Mouse (Mus musculus): ENCODE measurements at regions not wholly inside any gene's neighbourhood (a gene's known extent, or its start where the extent isn't known, plus 50 kb on each side); places are given as distances from the start of the nearest gene placed in this dataset.

DNA sequence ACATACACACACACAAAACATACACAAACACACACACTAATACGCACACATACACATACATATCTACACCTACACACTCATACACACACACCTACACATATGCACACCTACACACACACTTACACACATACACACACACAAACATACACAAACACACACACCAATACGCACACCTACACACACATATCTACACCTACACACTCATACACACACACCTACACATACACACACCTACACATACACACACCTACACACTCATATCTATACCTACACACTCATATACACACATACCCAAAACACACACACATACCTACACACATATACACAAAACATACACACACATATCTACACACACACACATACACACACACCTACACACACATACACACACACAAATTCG, 179.9 kb upstream of the Frmd6 start:
- H3K9ac ChIP-seq (replicated peaks; ENCODE audit: low read length), result no peak overlapping the region
- no peak overlapping the region for H3K4me3 ChIP-seq (replicated peaks; ENCODE audit: low read depth, low read length)
- H3K4me1 ChIP-seq (ENCODE audit: control insufficient read depth, insufficient read depth, low read length), result no peaks in the 10 kb centered on the region
- H3K36me3 ChIP-seq (ENCODE audit: control insufficient read depth, insufficient read depth, low read length), result no peaks in the 10 kb centered on the region
- H3K9me3 ChIP-seq (ENCODE audit: control insufficient read depth, low read length), result no peaks in the 10 kb centered on the region
- DNase-seq (no peak), ATAC-seq (ENCODE audit: low FRiP score, low TSS enrichment) (no peak)
- H3K27me3 ChIP-seq (ENCODE audit: control insufficient read depth, insufficient read depth, low read length), result no peaks in the 10 kb centered on the region
- 78% methylated on average over 3 of the region's 3 CpGs for WGBS
- no peak overlapping the region for H3K4me2 ChIP-seq (ENCODE audit: low read length)
- no peak overlapping the region for H3K27ac ChIP-seq (replicated peaks; ENCODE audit: low read depth, low read length)

DNA sequence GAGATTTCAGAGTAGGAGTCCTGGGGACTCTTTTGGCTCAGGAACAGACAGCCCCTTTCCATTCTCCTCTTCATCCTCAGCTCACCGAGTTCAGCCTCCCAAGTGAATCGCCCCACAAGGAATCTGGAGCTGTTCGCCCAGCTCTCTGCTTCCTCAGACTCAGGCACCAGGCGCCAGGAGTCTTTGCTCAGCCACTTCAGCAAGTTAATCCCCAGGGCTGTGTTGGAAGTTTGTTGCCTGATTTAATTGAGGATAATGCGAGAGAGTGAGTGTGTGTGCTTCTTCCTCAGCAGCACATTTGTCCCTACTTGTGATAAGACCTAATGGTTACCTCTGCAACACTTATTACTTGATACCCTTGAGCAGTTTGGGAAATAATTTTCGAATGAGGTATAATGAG, 177.8 kb upstream of the Frmd6 start:
- no peak overlapping the region for H3K4me2 ChIP-seq (ENCODE audit: low read length)
- WGBS, result 39% methylated on average over 6 of the region's 6 CpGs
- no peak for DNase-seq
- H3K4me3 ChIP-seq (replicated peaks; ENCODE audit: low read depth, low read length), result no peak overlapping the region
- no peak overlapping the region for H3K27ac ChIP-seq (replicated peaks; ENCODE audit: low read depth, low read length)
- H3K27me3 ChIP-seq (ENCODE audit: control insufficient read depth, insufficient read depth, low read length), result no peaks in the 10 kb centered on the region
- no peak overlapping the region for H3K9ac ChIP-seq (replicated peaks; ENCODE audit: low read length)
- no peaks in the 10 kb centered on the region for H3K36me3 ChIP-seq (ENCODE audit: control insufficient read depth, insufficient read depth, low read length)
- no peak for ATAC-seq (ENCODE audit: low FRiP score, low TSS enrichment)
- H3K4me1 ChIP-seq (ENCODE audit: control insufficient read depth, insufficient read depth, low read length), result no peaks in the 10 kb centered on the region
- H3K9me3 ChIP-seq (ENCODE audit: control insufficient read depth, low read length), result no peaks in the 10 kb centered on the region

- WGBS, result 84% methylated on average over 6 of the region's 6 CpGs
- Histone ChIP-seq H3K27me3 (ENCODE audit: control insufficient read depth, insufficient read depth, low read length) (no peaks in the 10 kb centered on the region), H3K4me2 (ENCODE audit: low read length) (no peak overlapping the region), H3K4me3 (replicated peaks; ENCODE audit: low read depth, low read length) (no peak overlapping the region), H3K36me3 (ENCODE audit: control insufficient read depth, insufficient read depth, low read length) (no peaks in the 10 kb centered on the region), H3K9me3 (ENCODE audit: control insufficient read depth, low read length) (no peaks in the 10 kb centered on the region), H3K9ac (replicated peaks; ENCODE audit: low read length) (no peak overlapping the region), H3K4me1 (ENCODE audit: control insufficient read depth, insufficient read depth, low read length) (no peaks in the 10 kb centered on the region), H3K27ac (replicated peaks; ENCODE audit: low read depth, low read length) (no peak overlapping the region)
- ATAC-seq (ENCODE audit: low FRiP score, low TSS enrichment) (no peak), DNase-seq (no peak)
Measured at GRCm38 (mm10) chr12:70648179-70648811, 177.0 kb upstream of the Frmd6 start.

DNA sequence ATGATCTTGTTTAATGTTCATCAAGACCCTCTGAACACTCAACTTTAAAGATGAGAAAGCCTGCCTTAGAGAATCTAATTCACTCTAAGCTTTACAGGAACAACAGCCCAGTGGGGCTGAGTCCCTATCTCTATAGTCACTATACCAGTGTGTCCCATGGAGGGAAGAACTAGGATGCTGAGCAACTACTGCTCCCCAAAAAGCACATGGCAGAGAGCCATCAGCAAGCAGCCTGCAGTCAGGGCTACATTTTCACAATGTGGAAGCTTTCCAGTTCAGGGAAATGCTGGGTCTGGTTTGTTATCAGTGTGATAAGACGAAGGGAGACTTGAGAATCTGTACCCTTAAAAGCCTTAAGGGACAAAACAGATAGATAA, 176.5 kb upstream of the Frmd6 start:
- Histone ChIP-seq H3K4me3 (replicated peaks; ENCODE audit: low read depth, low read length) (no peak overlapping the region), H3K9me3 (ENCODE audit: control insufficient read depth, low read length) (no peaks in the 10 kb centered on the region), H3K36me3 (ENCODE audit: control insufficient read depth, insufficient read depth, low read length) (no peaks in the 10 kb centered on the region), H3K4me1 (ENCODE audit: control insufficient read depth, insufficient read depth, low read length) (no peaks in the 10 kb centered on the region), H3K9ac (replicated peaks; ENCODE audit: low read length) (no peak overlapping the region), H3K27me3 (ENCODE audit: control insufficient read depth, insufficient read depth, low read length) (no peaks in the 10 kb centered on the region), H3K27ac (replicated peaks; ENCODE audit: low read depth, low read length) (no peak overlapping the region), H3K4me2 (ENCODE audit: low read length) (no peak overlapping the region)
- WGBS, result 89% methylated on average over 1 of the region's 1 CpGs
- no peak for ATAC-seq (ENCODE audit: low FRiP score, low TSS enrichment)
- no peak for DNase-seq

GRCm38 (mm10) chr12:70649691-70650090, 175.6 kb upstream of the Frmd6 start:
- Histone ChIP-seq H3K36me3 (ENCODE audit: control insufficient read depth, insufficient read depth, low read length) (no peaks in the 10 kb centered on the region), H3K4me1 (ENCODE audit: control insufficient read depth, insufficient read depth, low read length) (no peaks in the 10 kb centered on the region), H3K4me2 (ENCODE audit: low read length) (no peak overlapping the region), H3K27ac (replicated peaks; ENCODE audit: low read depth, low read length) (no peak overlapping the region), H3K9me3 (ENCODE audit: control insufficient read depth, low read length) (no peaks in the 10 kb centered on the region), H3K4me3 (replicated peaks; ENCODE audit: low read depth, low read length) (no peak overlapping the region), H3K9ac (replicated peaks; ENCODE audit: low read length) (no peak overlapping the region), H3K27me3 (ENCODE audit: control insufficient read depth, insufficient read depth, low read length) (no peaks in the 10 kb centered on the region)
- WGBS, result 90% methylated on average over 2 of the region's 2 CpGs
- ATAC-seq (ENCODE audit: low FRiP score, low TSS enrichment) (no peak), DNase-seq (no peak)

DNA sequence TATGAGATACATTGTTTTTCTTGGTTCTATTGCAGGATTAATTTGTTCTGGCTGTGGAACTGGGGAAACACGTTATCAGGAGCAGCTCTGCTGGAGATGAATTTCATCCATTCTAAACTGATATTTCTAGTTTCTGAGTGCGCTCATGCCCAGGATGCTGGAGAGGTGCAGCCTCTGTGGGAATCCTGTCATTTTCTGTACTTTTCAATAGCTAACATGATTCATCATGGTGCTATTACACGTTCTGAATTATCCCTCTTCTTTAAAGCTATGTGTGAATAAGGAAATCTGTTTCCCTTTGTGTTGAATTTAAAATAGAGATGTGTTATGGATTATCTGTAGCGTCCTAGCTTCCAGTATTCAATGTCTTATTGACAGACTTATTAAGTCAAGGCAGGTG, 174.8 kb upstream of the Frmd6 start:
- no peaks in the 10 kb centered on the region for H3K4me1 ChIP-seq (ENCODE audit: control insufficient read depth, insufficient read depth, low read length)
- H3K9ac ChIP-seq (replicated peaks; ENCODE audit: low read length), result no peak overlapping the region
- WGBS, result 69% methylated on average over 4 of the region's 4 CpGs
- H3K36me3 ChIP-seq (ENCODE audit: control insufficient read depth, insufficient read depth, low read length), result no peaks in the 10 kb centered on the region
- H3K27ac ChIP-seq (replicated peaks; ENCODE audit: low read depth, low read length), result no peak overlapping the region
- no peak overlapping the region for H3K4me2 ChIP-seq (ENCODE audit: low read length)
- H3K4me3 ChIP-seq (replicated peaks; ENCODE audit: low read depth, low read length), result no peak overlapping the region
- DNase-seq (no peak), ATAC-seq (ENCODE audit: low FRiP score, low TSS enrichment) (no peak)
- no peaks in the 10 kb centered on the region for H3K9me3 ChIP-seq (ENCODE audit: control insufficient read depth, low read length)
- H3K27me3 ChIP-seq (ENCODE audit: control insufficient read depth, insufficient read depth, low read length), result no peaks in the 10 kb centered on the region

DNA sequence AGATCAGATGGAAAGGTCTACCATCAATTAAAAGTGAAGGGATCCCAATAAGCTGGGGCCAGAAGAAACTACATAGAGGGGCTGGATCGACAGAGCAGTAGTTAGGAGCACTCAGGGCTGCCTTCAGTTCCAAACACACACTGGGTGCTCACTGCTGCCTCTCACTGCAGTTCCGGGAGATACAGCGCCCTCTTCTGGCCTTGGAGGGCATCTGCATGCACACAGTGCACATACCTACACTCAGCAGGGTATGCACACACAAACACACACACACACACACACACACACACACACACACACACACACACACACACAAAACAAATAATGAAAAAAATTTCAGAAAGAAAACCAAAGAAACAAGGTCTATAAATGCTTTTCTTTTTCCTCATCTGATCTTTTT, 172.6 kb upstream of the Frmd6 start:
- no peak for ATAC-seq (ENCODE audit: low FRiP score, low TSS enrichment)

DNA sequence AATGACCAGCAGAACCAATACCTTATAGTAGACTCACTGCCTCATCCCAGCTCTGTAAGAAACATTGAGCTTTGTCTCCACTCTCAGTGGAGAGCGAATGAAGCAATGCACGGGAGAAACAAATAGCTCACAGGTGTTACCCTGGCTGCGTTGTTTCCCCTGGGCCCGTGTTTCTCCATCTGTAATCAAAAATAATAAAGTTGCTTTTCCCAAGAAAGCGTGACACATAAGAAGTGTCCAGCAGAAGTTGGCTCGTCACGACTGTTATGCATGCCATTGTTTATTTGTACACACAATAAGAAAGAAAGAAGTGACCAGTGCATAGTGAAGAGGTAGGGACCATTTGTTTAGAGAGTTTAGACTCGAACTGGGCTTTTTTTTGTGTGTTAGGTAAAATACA, 171.3 kb upstream of the Frmd6 start:
- H3K36me3 ChIP-seq (ENCODE audit: control insufficient read depth, insufficient read depth, low read length), result no peaks in the 10 kb centered on the region
- DNase-seq, result no peak
- no peaks in the 10 kb centered on the region for H3K4me1 ChIP-seq (ENCODE audit: control insufficient read depth, insufficient read depth, low read length)
- no peak for ATAC-seq (ENCODE audit: low FRiP score, low TSS enrichment)
- no peaks in the 10 kb centered on the region for H3K9me3 ChIP-seq (ENCODE audit: control insufficient read depth, low read length)
- no peak overlapping the region for H3K4me2 ChIP-seq (ENCODE audit: low read length)
- no peaks in the 10 kb centered on the region for H3K27me3 ChIP-seq (ENCODE audit: control insufficient read depth, insufficient read depth, low read length)
- no peak overlapping the region for H3K27ac ChIP-seq (replicated peaks; ENCODE audit: low read depth, low read length)
- no peak overlapping the region for H3K4me3 ChIP-seq (replicated peaks; ENCODE audit: low read depth, low read length)
- 91% methylated on average over 8 of the region's 8 CpGs for WGBS
- no peak overlapping the region for H3K9ac ChIP-seq (replicated peaks; ENCODE audit: low read length)

More for the DNA sequence above, 172.6 kb upstream of the Frmd6 start:
- no peak overlapping the region for H3K27ac ChIP-seq (replicated peaks; ENCODE audit: low read depth, low read length)
- no peak for DNase-seq
- no peaks in the 10 kb centered on the region for H3K27me3 ChIP-seq (ENCODE audit: control insufficient read depth, insufficient read depth, low read length)
- H3K4me3 ChIP-seq (replicated peaks; ENCODE audit: low read depth, low read length), result no peak overlapping the region
- H3K4me1 ChIP-seq (ENCODE audit: control insufficient read depth, insufficient read depth, low read length), result no peaks in the 10 kb centered on the region
- H3K9me3 ChIP-seq (ENCODE audit: control insufficient read depth, low read length), result no peaks in the 10 kb centered on the region
- H3K4me2 ChIP-seq (ENCODE audit: low read length), result no peak overlapping the region
- no peaks in the 10 kb centered on the region for H3K36me3 ChIP-seq (ENCODE audit: control insufficient read depth, insufficient read depth, low read length)
- H3K9ac ChIP-seq (replicated peaks; ENCODE audit: low read length), result no peak overlapping the region
- WGBS, result 89% methylated on average over 3 of the region's 3 CpGs

DNA sequence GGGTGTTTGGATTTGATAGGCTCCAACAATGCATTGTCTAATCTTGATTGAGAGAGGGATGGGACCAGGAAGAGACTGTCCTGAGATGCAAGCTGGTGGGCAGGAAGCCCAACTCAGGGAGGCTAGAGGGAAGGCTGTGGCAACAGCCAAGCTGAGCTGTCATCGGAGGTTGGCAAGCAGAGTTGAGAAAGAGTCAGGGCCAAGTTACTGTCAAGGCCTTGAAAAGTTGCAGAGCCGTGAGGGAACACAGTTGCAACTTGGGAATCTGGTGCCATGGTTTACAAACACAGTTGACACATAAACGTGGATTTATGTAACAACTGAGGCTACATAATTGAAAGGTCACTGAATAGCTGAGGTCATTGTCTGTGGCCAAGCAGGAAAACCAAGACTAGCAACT, 170.8 kb upstream of the Frmd6 start:
- Histone ChIP-seq H3K4me2 (ENCODE audit: low read length) (no peak overlapping the region), H3K4me3 (replicated peaks; ENCODE audit: low read depth, low read length) (no peak overlapping the region), H3K9ac (replicated peaks; ENCODE audit: low read length) (no peak overlapping the region), H3K36me3 (ENCODE audit: control insufficient read depth, insufficient read depth, low read length) (no peaks in the 10 kb centered on the region), H3K4me1 (ENCODE audit: control insufficient read depth, insufficient read depth, low read length) (no peaks in the 10 kb centered on the region), H3K27ac (replicated peaks; ENCODE audit: low read depth, low read length) (no peak overlapping the region), H3K9me3 (ENCODE audit: control insufficient read depth, low read length) (no peaks in the 10 kb centered on the region), H3K27me3 (ENCODE audit: control insufficient read depth, insufficient read depth, low read length) (no peaks in the 10 kb centered on the region)
- WGBS, result 84% methylated on average over 3 of the region's 3 CpGs
- DNase-seq (no peak), ATAC-seq (ENCODE audit: low FRiP score, low TSS enrichment) (no peak)

Data from midbrain, embryonic 14.5 days (tissue).